Mouse (Mus musculus) cerebellum, postnatal 25 days (tissue): ENCODE measurements around the gene Olfr122.

Experiments used
- DNase-seq, 2 experiments: peaks; one replicate each; pipeline ENCODE4 v3.0.0; 2021; ENCODE audit warnings: mixed read lengths in 2 of 2

Olfr122 gene

GRCm38 (mm10) chr17:37768307-37768706 is at the start of gene Olfr122:
TSS of gene Olfr122 (plus strand) at chr17:37768607.
- DNase-seq, result no peak

DNA sequence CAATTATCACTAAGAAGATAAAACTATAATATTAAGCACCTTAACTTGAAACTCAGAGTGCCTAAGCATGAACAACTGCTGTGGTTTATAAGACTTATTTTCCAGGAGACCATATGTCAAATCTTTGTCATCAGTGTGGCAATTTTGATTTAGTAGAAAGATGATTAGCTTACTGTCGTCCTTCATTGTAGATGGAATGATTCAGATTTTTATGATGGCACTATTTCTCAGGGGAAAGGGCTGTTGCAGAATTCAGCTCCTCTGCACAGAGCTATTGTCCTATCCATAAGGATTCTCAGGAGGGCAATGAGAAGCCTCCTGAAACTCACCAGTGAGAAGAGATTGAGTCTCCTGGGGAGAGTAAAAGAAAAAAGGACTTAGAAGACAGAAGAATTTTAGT is 46.9 kb upstream of the Olfr122 start, which contains the start of gene Olfr120:
TSS of gene Olfr120 (plus strand) at position 301 of the 400 bp plus-strand sequence.
- no peak for DNase-seq

DNA sequence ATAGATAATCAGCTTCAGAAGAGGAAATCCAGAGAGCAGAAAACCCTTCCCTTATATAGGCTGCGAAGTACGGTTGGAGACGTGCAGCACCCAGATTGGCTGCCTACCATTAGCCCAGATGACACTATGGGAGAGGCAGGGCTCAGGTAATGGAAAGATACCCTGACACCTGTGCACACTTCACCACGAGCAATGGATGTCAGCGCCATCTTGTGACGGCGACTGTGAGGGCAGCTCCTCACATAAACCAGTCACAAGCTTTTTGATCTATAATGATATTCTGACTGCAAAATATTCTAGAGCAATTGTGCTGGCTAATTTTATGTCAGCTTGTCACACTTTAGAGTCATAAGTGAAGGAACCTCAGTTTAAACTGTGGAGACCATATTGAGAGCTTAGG is 30.3 kb upstream of the Olfr122 start:
- no peak for DNase-seq

GRCm38 (mm10) chr17:37793229-37793628 is 24.8 kb downstream of the Olfr122 start, which contains the start of gene Olfr123:
TSS of gene Olfr123 (plus strand) at chr17:37793529.
- DNase-seq, result no peak

GRCm38 (mm10) chr17:37799588-37799987 is 31.2 kb downstream of the Olfr122 start, which contains the start of gene Olfr124:
TSS of gene Olfr124 (plus strand) at chr17:37799888.
- no peak for DNase-seq
